Mouse (Mus musculus): ENCODE results near the gene Cept1.

- no peak for TF ChIP-seq UBTF (IDR thresholded peaks at IDR 0.05; ENCODE audit: borderline replicate concordance, insufficient read depth, low read depth, low read length)
- no peak for TF ChIP-seq CTCF (IDR thresholded peaks at IDR 0.05 in 2 of 3, conservative IDR thresholded peaks at IDR 0.05 in 1 of 3; ENCODE audit: control insufficient read depth in 1 of 3, insufficient read depth in 1 of 3, low read depth in 2 of 3, low read length in 3 of 3, poor library complexity in 1 of 3, severe bottlenecking in 1 of 3)
- no peak for TF ChIP-seq BHLHE40 (IDR thresholded peaks at IDR 0.05; ENCODE audit: borderline replicate concordance, low read depth, low read length)
- no peak for TF ChIP-seq POLR2A (IDR thresholded peaks at IDR 0.05; ENCODE audit: control insufficient read depth in 1 of 2, insufficient read depth in 1 of 2, low read depth in 1 of 2, low read length in 2 of 2, poor library complexity in 1 of 2)
- no peak for TF ChIP-seq E2F4 (IDR thresholded peaks at IDR 0.05; ENCODE audit: borderline replicate concordance, low read depth, low read length)
- no peak for TF ChIP-seq TCF12 (IDR thresholded peaks at IDR 0.05; ENCODE audit: low read depth, low read length)
- no peak for TF ChIP-seq ZKSCAN1 (IDR thresholded peaks at IDR 0.05; ENCODE audit: low read depth, low read length)
- no peak for TF ChIP-seq CHD2 (IDR thresholded peaks at IDR 0.05; ENCODE audit: low read length)
- no peak for TF ChIP-seq MAZ (IDR thresholded peaks at IDR 0.05; ENCODE audit: low read depth, low read length)
Measured at GRCm38 (mm10) chr3:106502892-106503291, 44.7 kb downstream of the Cept1 start.

Data from MEL (cell line).